Mouse (Mus musculus) ES-Bruce4 (cell line): Measurements from ENCODE around the gene Akap6.

Source experiments
- CTCF ChIP-seq: IDR thresholded peaks from one replicate; pipeline ENCODE4 v1.8.1; 2011; ENCODE audit warnings: low read depth, low read length
- EP300 ChIP-seq: IDR thresholded peaks from 2 replicates; pipeline ENCODE4 v1.6.1; 2011; ENCODE audit warnings: low read depth, low read length; ENCODE audit not compliant: insufficient read depth

DNA sequence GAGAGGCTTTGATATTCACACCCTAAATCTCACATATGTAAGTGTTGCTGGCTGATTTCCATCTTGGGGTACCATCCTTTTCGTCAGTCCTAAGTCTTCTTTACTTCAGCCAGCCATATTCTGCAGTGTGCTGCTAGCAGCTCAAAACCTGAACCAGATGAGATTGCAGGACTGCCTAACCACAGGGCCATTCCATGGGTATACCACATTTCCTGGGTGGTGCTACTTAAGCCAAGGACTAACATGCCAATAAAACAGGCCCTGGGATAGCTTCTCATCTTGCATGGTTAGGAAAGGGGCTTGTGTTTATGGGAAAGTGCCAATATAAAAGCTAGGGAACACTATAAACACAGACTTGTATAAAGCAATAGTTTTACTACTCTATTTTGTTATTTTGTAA, 7.6 kb upstream of the Akap6 start:
- no peak for TF ChIP-seq CTCF
- TF ChIP-seq EP300: no peak
